Mouse (Mus musculus): ENCODE results near the gene Tsku.

Tsku gene

GRCm38 (mm10) chr7:98361063-98361652 is at the start of gene Tsku:
Gene Tsku, minus strand, starts transcription at chr7:98361328.
- DNase-seq = peak; percentile 88

GRCm38 (mm10) chr7:98407615-98408014 is 46.5 kb upstream of the Tsku start:
- no peak for DNase-seq

DNA sequence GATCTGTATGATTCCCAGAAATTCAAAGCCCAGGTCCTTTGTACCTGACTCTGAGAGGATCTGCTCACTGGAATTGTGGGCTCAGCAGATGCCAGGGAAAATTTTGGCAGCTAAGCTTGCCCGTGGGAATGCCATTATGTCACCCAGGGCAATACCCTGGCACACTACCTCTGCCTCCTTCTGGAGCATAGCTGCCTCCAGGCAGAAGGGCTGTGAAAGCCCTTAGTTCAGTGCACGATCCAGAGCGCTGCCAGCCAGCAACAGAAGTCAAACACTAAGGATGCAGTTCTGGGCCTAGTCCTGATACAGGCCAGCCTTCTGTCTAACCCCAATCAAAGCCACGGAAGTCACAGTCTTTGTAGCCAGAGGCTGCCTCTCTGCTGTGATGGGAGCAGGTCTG is 42.9 kb upstream of the Tsku start:
- DNase-seq = no peak

DNA sequence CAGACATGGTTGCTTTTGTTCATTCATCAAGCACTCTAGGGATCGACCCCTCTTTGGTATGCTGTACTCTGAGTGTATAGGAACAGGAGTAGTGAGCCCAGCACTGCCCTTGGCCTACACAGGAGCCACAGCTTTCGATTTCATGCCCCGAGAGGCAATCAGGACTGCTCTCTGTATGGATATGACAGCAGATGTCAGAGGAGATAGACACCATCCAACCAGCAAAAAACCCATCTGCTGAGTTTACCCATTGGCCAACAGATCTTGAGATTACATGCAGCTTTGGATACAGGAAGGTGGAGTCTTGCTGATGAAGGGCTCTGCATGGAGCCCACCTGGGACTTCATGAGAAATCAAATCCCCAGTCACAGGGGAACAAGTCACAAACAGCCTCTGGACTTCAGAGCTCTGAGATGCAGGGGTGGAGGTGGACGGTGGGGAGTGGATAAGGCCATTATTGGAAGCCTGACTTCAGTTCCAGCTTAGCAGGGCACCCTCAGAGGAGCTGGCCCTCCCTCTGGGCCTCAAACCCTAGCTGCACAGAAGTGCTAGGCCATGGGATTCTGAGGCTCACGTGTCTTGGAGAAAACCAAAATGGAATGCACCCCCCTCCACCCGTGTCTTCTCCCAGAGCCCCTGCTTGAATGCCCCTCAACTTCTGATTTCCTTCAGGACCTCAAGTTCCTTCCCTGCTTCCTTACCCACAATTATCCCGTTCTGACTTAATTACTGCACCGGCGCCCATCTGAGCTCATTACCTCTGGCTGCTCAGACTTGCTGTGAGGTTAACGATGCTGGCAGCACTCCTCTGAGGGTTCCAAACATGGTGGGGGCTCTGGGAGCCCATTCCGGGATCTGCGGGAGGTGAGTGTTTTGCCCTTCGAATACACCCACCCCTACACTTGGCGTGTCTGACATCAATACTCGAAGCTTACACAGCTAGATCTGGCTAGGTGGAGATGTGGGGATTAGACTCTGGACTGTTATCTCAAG is 41.8 kb upstream of the Tsku start:
- no peak for DNase-seq

DNA sequence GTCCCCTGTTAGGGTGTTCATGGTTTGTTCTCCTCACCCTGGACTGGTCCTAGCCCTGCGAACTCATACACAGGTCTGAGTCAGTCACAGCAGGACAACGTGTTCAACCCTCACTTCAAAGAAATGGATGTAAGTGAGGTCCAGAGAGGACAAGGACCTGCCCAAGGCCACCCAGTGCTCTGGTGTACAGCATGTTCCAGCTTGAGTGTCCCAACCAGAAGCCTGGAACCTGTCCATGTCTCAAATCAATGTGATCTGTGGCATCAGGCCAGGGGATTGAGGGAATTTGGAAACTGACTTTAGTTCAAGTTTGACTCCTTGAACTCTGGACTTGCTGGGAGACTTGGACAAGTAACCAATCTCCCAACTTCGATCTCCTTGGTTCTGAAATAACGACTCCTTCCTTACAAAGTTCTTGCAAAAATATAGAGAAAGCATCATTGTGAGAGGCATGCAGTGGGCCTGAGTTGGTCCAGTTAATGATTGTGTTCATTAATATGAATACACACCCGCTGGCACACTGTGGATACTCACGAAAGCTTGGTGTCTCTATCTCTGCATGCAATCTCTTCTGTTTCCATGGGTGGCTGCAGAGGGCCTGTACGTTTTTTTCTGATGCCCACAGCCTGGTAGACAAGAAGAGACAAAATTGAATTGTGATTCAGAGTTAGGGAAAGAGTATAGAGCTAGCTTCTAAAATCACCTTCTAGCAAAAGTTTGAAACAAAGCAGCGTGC is 31.5 kb upstream of the Tsku start:
- DNase-seq = peak; percentile 13

DNA sequence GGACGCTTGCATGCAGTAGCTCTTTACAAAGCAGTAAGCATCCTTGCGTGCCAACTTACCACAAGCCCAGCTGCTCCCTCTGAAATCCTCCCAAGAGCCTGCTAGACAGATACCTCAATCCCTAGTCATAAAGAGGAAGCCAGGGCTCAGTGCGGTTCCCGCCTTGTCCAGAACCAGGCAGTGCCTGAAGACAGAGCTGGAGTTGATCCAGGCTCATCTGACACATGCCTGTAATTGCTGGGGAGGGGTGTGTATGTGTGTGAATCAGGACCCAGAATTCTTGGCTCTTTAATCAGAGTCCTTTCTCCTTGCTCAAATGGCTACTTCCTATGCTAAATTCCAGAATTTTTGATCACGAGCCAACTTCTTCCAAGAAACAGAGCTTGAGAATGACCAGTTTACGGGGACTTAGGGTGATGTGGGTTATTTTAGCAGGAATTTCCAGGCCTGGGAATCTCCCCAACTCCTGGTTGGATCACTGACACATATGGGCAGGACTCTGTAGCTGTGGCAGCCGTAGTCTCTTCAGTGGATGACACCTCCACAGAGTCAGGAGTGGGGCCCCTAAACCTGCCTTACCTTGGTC is 30.3 kb upstream of the Tsku start:
- no peak for DNase-seq

DNA sequence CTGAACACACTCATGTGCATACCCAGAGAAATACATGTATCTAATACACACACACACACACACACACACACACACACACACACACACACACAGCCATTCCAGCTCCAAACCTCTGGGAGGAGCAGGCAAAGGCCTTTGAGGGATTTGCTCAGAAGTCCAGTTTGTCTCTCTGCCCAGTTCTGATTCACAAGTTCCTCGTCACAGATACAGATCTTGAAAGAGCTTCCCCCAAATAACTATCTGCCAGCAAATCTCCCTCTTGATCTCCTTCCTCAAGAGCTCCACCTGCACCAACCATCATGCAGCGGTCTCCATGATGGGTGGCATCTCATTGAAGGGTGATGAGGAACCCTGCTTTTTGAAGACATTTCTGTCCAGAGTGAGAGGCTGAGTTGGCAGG is 29.4 kb upstream of the Tsku start:
- DNase-seq = no peak

DNA sequence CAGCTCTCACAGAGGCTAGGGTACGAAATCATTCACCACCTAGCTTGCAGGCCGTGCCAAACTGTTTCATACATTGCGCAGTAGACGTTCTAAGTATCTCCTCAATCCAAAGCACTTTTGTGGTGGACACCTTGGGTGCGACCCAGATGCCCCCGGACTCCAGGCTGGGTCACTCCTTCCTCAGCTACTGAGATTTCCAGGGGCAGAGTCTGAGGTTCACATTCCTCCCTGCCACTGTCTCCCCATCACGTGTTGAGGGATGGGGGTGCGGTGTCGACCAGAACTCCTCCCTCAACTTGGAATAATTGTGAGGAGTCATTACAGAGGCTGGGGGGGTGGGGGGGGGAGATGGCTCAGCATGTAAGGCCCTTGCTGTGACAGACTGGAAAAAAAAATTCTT is 28.5 kb upstream of the Tsku start:
- DNase-seq = no peak

GRCm38 (mm10) chr7:98388881-98389501 is 27.9 kb upstream of the Tsku start:
- peak; percentile 37 for DNase-seq

GRCm38 (mm10) chr7:98387201-98387600 is 26.1 kb upstream of the Tsku start:
- no peak for DNase-seq

DNA sequence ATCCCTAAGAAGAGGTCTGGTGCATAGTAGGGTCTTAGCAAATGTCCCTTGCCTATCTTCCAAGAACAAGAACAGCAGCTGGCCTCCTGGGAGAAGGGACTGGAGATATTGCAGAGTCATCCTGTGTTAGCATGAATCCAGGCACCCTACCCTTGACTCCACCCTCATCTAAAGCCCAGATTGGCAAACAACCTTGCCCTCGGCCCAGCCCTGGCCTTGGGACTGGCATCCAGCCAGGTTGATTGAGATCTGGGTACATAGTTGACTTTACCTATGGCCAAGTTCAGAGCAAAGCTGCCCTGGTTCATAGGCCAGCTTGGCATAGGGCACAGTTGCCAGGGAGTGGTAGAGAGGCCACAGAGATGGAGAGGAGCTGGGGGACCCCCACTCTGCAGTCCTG is 24.0 kb upstream of the Tsku start:
- DNase-seq = peak; percentile 44

- peak; percentile 28 for DNase-seq
These were observed 22.2 kb upstream of the Tsku start for GRCm38 (mm10) chr7:98383337-98383736.

DNA sequence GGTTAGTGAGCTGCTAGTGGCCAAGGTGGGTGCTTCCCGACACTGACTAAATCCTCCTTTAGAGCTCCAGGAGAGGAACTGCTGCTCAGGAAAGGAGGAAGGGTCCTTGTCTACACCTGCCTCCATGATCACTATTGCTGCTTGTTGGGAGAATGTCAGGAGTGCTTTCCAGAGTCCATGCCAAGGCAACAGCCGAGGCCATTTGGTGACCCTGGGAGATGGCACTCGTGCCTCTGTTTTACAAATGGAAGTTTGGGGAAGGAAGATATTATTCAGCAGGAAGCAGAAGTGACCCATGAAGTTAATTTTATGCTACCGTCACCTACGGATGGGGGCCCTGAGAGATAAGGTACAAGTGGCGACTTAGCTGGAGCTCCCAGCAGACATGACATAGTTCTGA is 21.7 kb upstream of the Tsku start:
- no peak for DNase-seq

DNA sequence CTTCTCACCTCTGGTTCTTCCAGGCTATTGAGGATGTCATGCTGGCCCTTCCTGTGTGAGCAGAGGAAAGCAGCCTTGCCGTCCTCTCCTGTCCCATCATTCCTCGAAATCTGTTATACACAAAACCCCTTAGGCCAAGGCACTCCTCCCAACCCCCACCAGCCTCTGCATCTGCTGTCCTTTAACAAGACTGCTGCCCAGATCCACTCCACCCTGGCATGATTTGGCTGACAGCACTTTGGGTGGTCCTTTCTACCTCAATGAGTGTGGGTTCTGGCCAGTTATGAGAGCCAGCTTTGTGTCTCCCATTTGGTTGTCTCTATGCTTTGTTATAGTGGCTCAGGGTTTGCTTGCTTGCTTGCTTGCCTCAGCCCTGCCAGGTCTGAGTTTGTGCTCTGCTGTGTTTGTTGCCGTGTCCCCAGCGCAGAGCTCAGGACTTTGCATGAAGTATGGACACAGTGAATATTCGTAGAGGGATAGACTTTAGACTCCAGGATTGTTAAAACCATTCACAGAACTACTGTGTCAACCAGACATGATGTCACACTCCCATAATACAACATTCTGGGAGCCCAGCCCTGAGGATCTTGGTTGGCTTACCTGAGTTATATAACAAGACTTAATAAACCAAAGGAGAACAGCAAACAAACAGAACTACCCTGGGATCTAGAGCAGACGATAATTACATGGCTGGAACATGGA is 19.2 kb upstream of the Tsku start:
- DNase-seq = no peak

- no peak for DNase-seq
These were observed 18.1 kb upstream of the Tsku start for GRCm38 (mm10) chr7:98379232-98379631.

DNA sequence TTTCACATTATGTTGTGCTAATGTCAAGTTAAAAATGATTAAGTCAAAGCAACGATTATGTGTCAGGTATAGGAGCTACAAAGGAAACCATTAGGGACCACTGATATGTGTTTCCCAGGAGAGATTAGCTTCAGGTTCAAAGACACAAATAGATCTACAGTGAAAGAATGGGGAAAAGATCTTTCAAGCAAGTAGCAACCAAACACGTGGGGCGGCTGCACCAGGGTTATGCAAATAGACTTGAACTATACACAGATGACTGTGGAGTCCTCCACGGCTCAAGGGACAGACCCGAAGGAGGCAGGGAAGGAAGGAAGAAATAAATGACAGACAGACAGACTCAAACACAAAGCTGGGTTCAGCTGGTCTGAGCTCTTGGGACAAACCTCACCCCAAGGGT is 16.1 kb upstream of the Tsku start:
- DNase-seq = no peak

- DNase-seq = no peak
These were observed 10.0 kb upstream of the Tsku start for GRCm38 (mm10) chr7:98371161-98371560.

DNA sequence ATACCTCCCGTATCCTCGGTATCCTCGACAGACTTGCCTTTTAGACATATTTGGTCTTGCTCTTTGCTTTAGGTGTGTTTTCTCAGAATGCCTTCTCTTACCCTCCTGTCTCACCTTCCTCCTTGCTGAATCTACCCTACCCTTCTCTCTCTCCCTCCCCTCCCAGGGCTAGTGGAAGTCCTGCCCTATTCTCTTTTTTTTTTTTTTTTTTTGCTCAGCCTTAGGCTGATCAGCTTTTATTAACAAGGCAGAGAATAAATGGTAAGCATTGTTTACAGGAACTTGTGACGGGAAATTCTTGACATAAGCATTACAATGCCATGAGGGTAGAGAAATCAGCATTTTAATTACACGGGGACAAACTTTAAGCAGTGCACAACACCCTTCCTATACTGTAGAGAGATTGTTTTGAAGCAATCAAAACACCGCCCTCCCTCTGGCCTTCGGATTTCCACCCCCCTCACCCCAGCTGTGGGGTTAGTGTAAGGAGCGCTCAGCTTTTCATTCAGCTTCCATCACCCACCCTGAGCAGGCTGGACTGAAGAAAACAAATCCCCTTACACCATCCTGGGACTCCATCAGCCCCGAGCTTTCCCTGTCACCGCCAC is 8.7 kb upstream of the Tsku start:
- no peak for DNase-seq

DNA sequence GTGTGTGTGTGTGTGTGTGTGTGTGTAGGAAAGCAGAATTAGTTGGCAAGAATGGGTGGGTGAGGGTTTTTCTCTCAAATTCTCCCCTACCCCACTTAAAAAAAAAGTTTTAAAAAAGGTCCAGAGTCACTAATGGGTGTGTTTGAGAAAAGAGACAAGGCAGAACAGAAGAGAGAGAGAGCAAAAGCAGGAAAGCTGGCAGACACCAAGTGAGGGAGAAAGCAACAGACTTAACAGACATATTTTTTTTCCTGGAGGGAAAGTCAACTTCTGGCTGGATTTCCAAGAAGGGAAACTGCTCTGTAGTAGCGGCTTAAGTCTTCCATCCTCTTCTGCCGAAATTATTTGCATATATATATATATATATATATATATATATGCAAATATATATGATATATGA is 534 bp upstream of the Tsku start:
- DNase-seq = no peak

GRCm38 (mm10) chr7:98360621-98360990 is 522 bp downstream of the Tsku start:
- no peak for DNase-seq

DNA sequence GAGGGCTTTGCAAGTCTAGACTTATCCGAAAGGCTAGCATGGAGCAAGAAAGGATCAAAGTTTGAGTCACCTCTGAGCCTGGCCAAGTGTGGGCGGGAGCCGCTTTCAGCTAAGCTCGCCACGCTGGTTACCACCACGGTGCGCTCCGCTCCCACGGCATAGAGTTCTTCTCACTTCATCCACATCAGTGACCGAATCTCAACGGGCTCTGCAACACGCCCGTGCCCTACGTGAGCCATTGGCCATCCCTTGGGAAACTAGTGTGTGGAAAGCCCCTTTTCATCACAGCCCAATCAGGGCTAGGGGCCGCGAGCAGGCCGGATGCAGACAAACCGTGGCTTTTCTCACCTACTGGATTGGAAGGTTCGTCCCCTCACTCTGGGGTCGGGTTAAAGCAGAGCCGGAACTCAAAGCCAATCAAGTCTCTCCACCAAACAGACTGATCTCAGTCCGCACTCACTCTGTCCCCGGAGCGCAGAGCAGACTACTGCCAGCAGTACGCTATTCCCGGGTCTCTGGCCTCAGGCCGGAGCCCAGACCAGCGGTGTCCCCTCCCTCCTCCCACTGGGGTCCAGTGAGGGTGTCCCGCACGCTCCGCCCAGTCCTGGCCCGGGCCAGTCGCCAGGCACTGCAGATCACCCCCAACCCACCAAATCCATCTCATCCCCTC is 1.0 kb downstream of the Tsku start:
- peak; percentile 37 for DNase-seq
